Mouse (Mus musculus): ENCODE measurements around the gene Atxn7l2.
"Not testable (repeated sequence)": the region's sequence is repeated elsewhere in the genome, so short reads cannot be mapped to it uniquely, and the experiment has no call there.

- not testable (repeated sequence) for TF ChIP-seq RCOR1 (conservative IDR thresholded peaks at IDR 0.05; ENCODE audit: low read depth, low read length); POLR2A (IDR thresholded peaks at IDR 0.05; ENCODE audit: low read depth, low read length); USF1 (IDR thresholded peaks at IDR 0.05; ENCODE audit: low read depth, low read length); RAD21 (IDR thresholded peaks at IDR 0.05; ENCODE audit: low read depth, low read length); ZNF384 (IDR thresholded peaks at IDR 0.05; ENCODE audit: low read depth, low read length); USF2 (conservative IDR thresholded peaks at IDR 0.05; ENCODE audit: low read depth, low read length); EP300 (IDR thresholded peaks at IDR 0.05; ENCODE audit: low read length); MAX (IDR thresholded peaks at IDR 0.05; ENCODE audit: low read length); GABPA (IDR thresholded peaks at IDR 0.05; ENCODE audit: insufficient replicate concordance, low read depth, low read length); ZC3H11A (IDR thresholded peaks at IDR 0.05; ENCODE audit: low read depth, low read length); MAFK (IDR thresholded peaks at IDR 0.05; ENCODE audit: insufficient replicate concordance, low read length); E2F4 (IDR thresholded peaks at IDR 0.05; ENCODE audit: insufficient replicate concordance, low read depth, low read length); HCFC1 (IDR thresholded peaks at IDR 0.05; ENCODE audit: low read depth, low read length)
- peak in 1 of 2 experiments; percentile 26; a peak in 1 of 4 replicates for TF ChIP-seq CTCF (conservative IDR thresholded peaks at IDR 0.05 in 1 of 2, IDR thresholded peaks at IDR 0.05 in 1 of 2; ENCODE audit: low read depth in 2 of 2, low read length in 2 of 2)
These were observed 26.9 kb upstream of the Atxn7l2 start for GRCm38 (mm10) chr3:108237474-108238102.

Measured in CH12.LX (cell line).